Mouse (Mus musculus): ENCODE results near the gene Il24. TPM values are rescaled to one million over a fixed set of nuclear protein-coding genes. Genes with fewer than 3 reads are reported as not detected.

Il24 gene
- total and polyA plus RNA-seq, 2 experiments = not detected

DNA sequence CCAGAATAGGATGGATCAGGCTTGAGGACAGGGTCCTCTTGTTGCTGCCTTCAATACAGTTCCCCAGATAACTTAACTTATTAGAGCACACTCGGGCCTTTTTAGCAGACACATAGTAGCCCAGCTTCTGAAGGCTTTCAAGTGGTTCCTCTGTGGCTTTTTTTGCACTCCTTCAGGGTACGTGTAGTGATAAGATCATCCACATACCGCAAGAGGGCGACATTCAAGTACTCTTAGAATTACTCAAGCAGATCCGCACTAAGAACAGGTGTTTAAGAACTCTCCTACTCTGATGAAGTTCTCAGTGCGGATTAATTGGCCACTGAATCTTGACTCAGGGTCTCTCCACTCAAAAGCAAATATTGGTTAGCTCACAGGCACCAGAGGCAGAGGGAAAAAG, 49.0 kb downstream of the Il24 start:
- no peak for DNase-seq (ENCODE audit: extremely low read depth, low read depth, low spot score)
- H3K27ac ChIP-seq (replicated peaks; ENCODE audit: insufficient read depth, low read depth, low read length) = no peak overlapping the region; the same call in 1 of the 2 replicates
- 74% methylated on average over 6 of the region's 6 CpGs for WGBS

DNA sequence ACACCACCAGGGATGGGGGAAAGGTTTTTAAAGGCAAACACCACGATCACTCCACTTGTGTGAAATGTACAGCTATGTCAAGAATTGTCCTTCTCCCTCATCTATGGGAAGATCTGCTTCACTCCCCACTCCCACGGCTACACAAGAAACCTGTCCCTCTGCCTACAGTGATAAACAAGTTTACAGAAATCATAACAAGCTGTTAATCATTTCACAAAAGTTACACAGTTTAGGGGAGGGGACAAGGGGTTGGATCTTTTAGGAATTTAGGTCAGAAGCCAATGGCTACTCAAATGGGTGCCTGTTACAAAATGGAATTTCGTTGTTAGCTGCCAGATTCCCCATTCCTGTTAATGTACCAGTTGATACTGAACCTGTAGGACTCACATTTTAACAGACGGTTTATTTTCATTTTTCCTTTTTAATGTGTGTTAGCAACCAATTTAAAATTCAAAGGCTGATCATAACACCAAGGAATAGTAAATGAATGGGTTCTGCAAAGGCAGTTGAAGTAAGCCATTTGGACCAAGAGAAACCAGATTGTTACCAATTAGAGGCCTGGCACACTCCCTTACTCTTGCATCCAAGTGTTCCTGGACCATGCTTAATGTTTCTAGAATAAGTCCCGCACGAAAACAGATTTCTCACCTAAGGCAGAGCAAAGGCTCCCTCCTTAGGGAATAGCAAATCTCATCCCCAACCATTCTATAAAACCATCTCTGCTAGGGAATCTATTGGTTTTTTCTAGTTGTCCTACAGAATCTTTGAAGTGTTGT, 51.9 kb downstream of the Il24 start:
- Histone ChIP-seq H3K27ac (replicated peaks; ENCODE audit: insufficient read depth, low read depth, low read length) (peak overlapping the region; percentile 94), H3K27me3 (ENCODE audit: control insufficient read depth, insufficient read depth, low read length) (no peaks in the 10 kb centered on the region), H3K4me1 (ENCODE audit: control insufficient read depth, insufficient read depth, low read length) (peaks cover 36% of the 10 kb centered on the region), H3K4me3 (ENCODE audit: insufficient read depth, low read depth, low read length) (no peak overlapping the region), H3K36me3 (ENCODE audit: control insufficient read depth, insufficient read depth, low read length) (peaks cover 2% of the 10 kb centered on the region; the same call in 1 of the 2 replicates), H3K79me2 (ENCODE audit: control insufficient read depth, insufficient read depth, low read length) (no peaks in the 10 kb centered on the region), H3K9ac (ENCODE audit: low read depth, low read length) (peak overlapping the region; percentile 46; the same call in 1 of the 2 replicates)
- WGBS = 19% methylated on average over 6 of the region's 6 CpGs
- peak; percentile 98 for DNase-seq (ENCODE audit: extremely low read depth, low read depth, low spot score)
- TF ChIP-seq CTCF (IDR thresholded peaks at IDR 0.05; ENCODE audit: low read depth, low read length) (no peak), POLR2A (IDR thresholded peaks at IDR 0.05; ENCODE audit: extremely low read depth, insufficient read depth, low read length) (no peak)

More for the DNA sequence above, 49.0 kb downstream of the Il24 start:
- peaks cover 27% of the 10 kb centered on the region for H3K4me1 ChIP-seq (ENCODE audit: control insufficient read depth, insufficient read depth, low read length)
- no peak overlapping the region for H3K4me3 ChIP-seq (ENCODE audit: insufficient read depth, low read depth, low read length)
- TF ChIP-seq CTCF (IDR thresholded peaks at IDR 0.05; ENCODE audit: low read depth, low read length) (no peak), POLR2A (IDR thresholded peaks at IDR 0.05; ENCODE audit: extremely low read depth, insufficient read depth, low read length) (no peak)
- H3K27me3 ChIP-seq (ENCODE audit: control insufficient read depth, insufficient read depth, low read length) = no peaks in the 10 kb centered on the region
- no peaks in the 10 kb centered on the region for H3K79me2 ChIP-seq (ENCODE audit: control insufficient read depth, insufficient read depth, low read length)
- peaks cover 11% of the 10 kb centered on the region for H3K36me3 ChIP-seq (ENCODE audit: control insufficient read depth, insufficient read depth, low read length)
- H3K9ac ChIP-seq (ENCODE audit: low read depth, low read length) = no peak overlapping the region

DNA sequence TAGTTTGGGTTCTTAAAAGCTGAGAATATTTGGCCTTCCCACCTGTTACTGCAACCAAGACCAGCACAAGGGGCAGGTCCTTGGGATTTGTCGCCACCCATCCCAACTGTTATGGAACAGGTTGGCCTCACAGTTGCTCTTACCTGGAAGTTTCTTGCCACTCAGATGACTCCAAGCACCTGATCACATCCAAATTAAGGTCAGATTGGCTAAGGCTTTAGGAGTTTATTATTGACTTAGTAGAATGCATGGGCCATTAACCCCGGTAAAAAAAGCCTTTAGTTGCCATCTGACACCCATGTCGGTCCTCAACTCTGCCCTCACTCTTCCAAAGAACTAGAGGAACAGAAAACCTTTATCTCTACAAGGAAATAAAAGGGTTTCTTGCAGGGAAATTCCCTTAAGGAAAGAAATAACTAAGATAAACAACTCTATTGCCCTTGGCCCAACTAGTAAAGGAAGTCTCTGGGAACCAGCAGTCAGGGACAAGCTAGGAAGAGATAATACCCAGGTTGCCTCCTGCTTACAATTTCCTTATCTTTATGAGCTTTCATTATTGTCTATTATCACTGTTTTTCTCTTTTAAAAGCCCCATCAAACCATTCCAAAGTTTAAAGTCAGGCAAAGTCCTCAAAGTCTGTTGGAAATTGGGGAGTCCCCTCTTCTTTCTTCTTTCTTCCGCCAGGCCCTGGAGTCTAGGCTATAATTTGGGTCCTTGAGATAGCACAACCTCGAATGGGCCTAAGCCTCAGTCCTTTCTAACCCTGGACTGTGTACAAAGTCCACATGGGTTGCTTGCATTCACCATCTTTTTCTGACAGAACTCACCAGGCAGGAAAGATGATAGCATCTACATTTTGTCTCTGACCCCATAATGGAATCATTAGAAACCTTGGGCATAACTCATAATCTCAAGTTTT, 54.8 kb downstream of the Il24 start:
- Histone ChIP-seq H3K27ac (replicated peaks; ENCODE audit: insufficient read depth, low read depth, low read length) (peak overlapping the region; percentile 73), H3K79me2 (ENCODE audit: control insufficient read depth, insufficient read depth, low read length) (peaks cover 9% of the 10 kb centered on the region), H3K27me3 (ENCODE audit: control insufficient read depth, insufficient read depth, low read length) (no peaks in the 10 kb centered on the region), H3K4me3 (ENCODE audit: insufficient read depth, low read depth, low read length) (no peak overlapping the region), H3K9ac (ENCODE audit: low read depth, low read length) (no peak overlapping the region), H3K36me3 (ENCODE audit: control insufficient read depth, insufficient read depth, low read length) (peaks cover 2% of the 10 kb centered on the region; the same call in 1 of the 2 replicates), H3K4me1 (ENCODE audit: control insufficient read depth, insufficient read depth, low read length) (peaks cover 35% of the 10 kb centered on the region)
- 30% methylated on average over 5 of the region's 5 CpGs for WGBS
- DNase-seq (ENCODE audit: extremely low read depth, low read depth, low spot score) = peak; percentile 94
- TF ChIP-seq CTCF (IDR thresholded peaks at IDR 0.05; ENCODE audit: low read depth, low read length) = no peak
- no peak for TF ChIP-seq POLR2A (IDR thresholded peaks at IDR 0.05; ENCODE audit: extremely low read depth, insufficient read depth, low read length)

Other genes starting within 250 kb of the Il24 start
- 368 and 394 TPM in 2 replicates for gene C4bp, start 225.8 kb downstream of the Il24 start, total RNA-seq (2014; rRNA removed)
- gene C4bp, start 225.8 kb downstream of the Il24 start, polyA plus RNA-seq (2012; rRNA removed) = 151 and 182 TPM in 2 replicates
- 0.20 TPM in 1 of 2 replicates, not detected in the other for gene Gm29427, start 171.7 kb downstream of the Il24 start, total RNA-seq (2014; rRNA removed)
- not detected in 2 replicates for gene Gm29427, start 171.7 kb downstream of the Il24 start, polyA plus RNA-seq (2012; rRNA removed)
- 8.9 and 9.0 TPM in 2 replicates for gene Yod1, start 170.1 kb downstream of the Il24 start, total RNA-seq (2014; rRNA removed)
- 1.3 and 1.4 TPM in 2 replicates for gene Yod1, start 170.1 kb downstream of the Il24 start, polyA plus RNA-seq (2012; rRNA removed)
- gene Pfkfb2, start 158.2 kb downstream of the Il24 start, total RNA-seq (2014; rRNA removed) = 17.8 and 19.5 TPM in 2 replicates
- gene Pfkfb2, start 158.2 kb downstream of the Il24 start, polyA plus RNA-seq (2012; rRNA removed) = 5.3 and 8.5 TPM in 2 replicates
- gene AA986860, start 155.5 kb downstream of the Il24 start, total RNA-seq (2014; rRNA removed) = 0.65 and 0.74 TPM in 2 replicates
- gene AA986860, start 155.5 kb downstream of the Il24 start, polyA plus RNA-seq (2012; rRNA removed) = 0.18 and 0.25 TPM in 2 replicates
- gene Fcamr, start 86.6 kb downstream of the Il24 start, total RNA-seq (2014; rRNA removed) = 0.13 and 0.55 TPM in 2 replicates
- gene Fcamr, start 86.6 kb downstream of the Il24 start, polyA plus RNA-seq (2012; rRNA removed) = 0.09 TPM in 1 of 2 replicates, not detected in the other
- gene Pigr, start 60.8 kb downstream of the Il24 start, total RNA-seq (2014; rRNA removed) = 482 and 517 TPM in 2 replicates
- 579 and 633 TPM in 2 replicates for gene Pigr, start 60.8 kb downstream of the Il24 start, polyA plus RNA-seq (2012; rRNA removed)
- 0.09 and 0.54 TPM in 2 replicates for gene Fcmr, start 21.8 kb downstream of the Il24 start, total RNA-seq (2014; rRNA removed)
- 0.81 and 2.6 TPM in 2 replicates for gene Fcmr, start 21.8 kb downstream of the Il24 start, polyA plus RNA-seq (2012; rRNA removed)
- gene Il20, start 24.0 kb upstream of the Il24 start, total RNA-seq (2014; rRNA removed) = not detected in 2 replicates
- gene Il20, start 24.0 kb upstream of the Il24 start, polyA plus RNA-seq (2012; rRNA removed) = not detected in 2 replicates
- not detected in 2 replicates for gene Il19, start 52.7 kb upstream of the Il24 start, total RNA-seq (2014; rRNA removed)
- not detected in 2 replicates for gene Il19, start 52.7 kb upstream of the Il24 start, polyA plus RNA-seq (2012; rRNA removed)
- 0.28 and 1.7 TPM in 2 replicates for gene Il10, start 132.4 kb upstream of the Il24 start, total RNA-seq (2014; rRNA removed)
- not detected in 2 replicates for gene Il10, start 132.4 kb upstream of the Il24 start, polyA plus RNA-seq (2012; rRNA removed)
- 29.5 and 30.0 TPM in 2 replicates for gene Mapkapk2, start 210.4 kb upstream of the Il24 start, total RNA-seq (2014; rRNA removed)
- gene Mapkapk2, start 210.4 kb upstream of the Il24 start, polyA plus RNA-seq (2012; rRNA removed) = 45.1 and 45.4 TPM in 2 replicates

All from liver, adult 2 months (tissue).